Mouse (Mus musculus) bone marrow, adult 2 months (tissue): ENCODE results near the gene Herc3. TPM values are rescaled to one million over a fixed set of nuclear protein-coding genes. Genes with fewer than 3 reads are reported as not detected.

Experiments used
- H3K27ac ChIP-seq: fragments of 200-500 bp; 2 replicates; pipeline ENCODE4 v1.5.1; 2012; ENCODE audit warnings: low read depth, mild to moderate bottlenecking, control low read depth, inconsistent platforms, low read length; ENCODE audit not compliant: control insufficient read depth, poor library complexity, insufficient read depth
- H3K4me1 ChIP-seq: fragments of 200-500 bp; 2 replicates; pipeline ENCODE4 v1.6.1; 2011; ENCODE audit warnings: low read length; ENCODE audit not compliant: control insufficient read depth, insufficient read depth
- H3K4me3 ChIP-seq: fragments of 200-500 bp; replicated peaks from 2 replicates; pipeline ENCODE3; 2011; ENCODE audit warnings: mild to moderate bottlenecking, low read depth, low read length, control low read depth; ENCODE audit not compliant: control insufficient read depth
- CTCF ChIP-seq: fragments of 200-500 bp; IDR thresholded peaks from 2 replicates; pipeline ENCODE4 v1.5.1; 2011; ENCODE audit warnings: low read length, control low read depth; ENCODE audit not compliant: control insufficient read depth, insufficient read depth
- POLR2A ChIP-seq: fragments of 200-500 bp; IDR thresholded peaks from 2 replicates; pipeline ENCODE4 v1.6.1; 2011; ENCODE audit warnings: low read depth, mild to moderate bottlenecking, control low read depth, low read length, borderline replicate concordance; ENCODE audit not compliant: control insufficient read depth
- WGBS: fragments of 180-500 bp; shearing (Covaris S2); methylation state at CpG from one replicate; pipeline ENCODE4 v1.1.7; 2018; 5-methylcytosine and 5-hydroxymethylcytosine counted together
- polyA plus RNA-seq: library from polyadenylated mRNA; stranded (reverse); fragments of >200 nt; gene quantifications from 2 replicates; pipeline ENCODE4 v1.2.4, GENCODE M21; 2011; ENCODE audit warnings: low replicate concordance; ENCODE audit not compliant: missing spikeins, insufficient read depth, insufficient read length

Herc3 gene
- polyA plus RNA-seq, 1 experiment = 12.3 TPM

- Histone ChIP-seq H3K4me1 (no peaks in the 10 kb centered on the region; the same call in 1 of the 2 replicates), H3K27ac (no peak overlapping the region), H3K4me3 (no peak overlapping the region)
- 77% methylated on average over 3 of the region's 3 CpGs for WGBS
- no peak for TF ChIP-seq CTCF
- TF ChIP-seq POLR2A = no peak
These were observed 67.8 kb downstream of the Herc3 start for GRCm38 (mm10) chr6:58899076-58899475.

- WGBS = 83% methylated on average over 7 of the region's 7 CpGs
- Histone ChIP-seq H3K4me1 (no peaks in the 10 kb centered on the region; the same call in 1 of the 2 replicates), H3K4me3 (no peak overlapping the region), H3K27ac (no peak overlapping the region)
- TF ChIP-seq CTCF = no peak
- no peak for TF ChIP-seq POLR2A
These were observed 69.3 kb downstream of the Herc3 start for GRCm38 (mm10) chr6:58900536-58900935.

- H3K4me1 ChIP-seq = no peaks in the 10 kb centered on the region; the same call in 1 of the 2 replicates
- 68% methylated on average over 8 of the region's 8 CpGs for WGBS
- H3K4me3 ChIP-seq = no peak overlapping the region
- H3K27ac ChIP-seq = no peak overlapping the region
- no peak for TF ChIP-seq CTCF
- TF ChIP-seq POLR2A = no peak
These were observed 71.9 kb downstream of the Herc3 start for GRCm38 (mm10) chr6:58903171-58903570.

GRCm38 (mm10) chr6:58904551-58904950 is 73.3 kb downstream of the Herc3 start:
- TF ChIP-seq POLR2A = no peak
- Histone ChIP-seq H3K4me1 (no peaks in the 10 kb centered on the region; the same call in 1 of the 2 replicates), H3K27ac (no peak overlapping the region), H3K4me3 (no peak overlapping the region)
- WGBS = 80% methylated on average over 3 of the region's 3 CpGs

- Histone ChIP-seq H3K4me1 (no peaks in the 10 kb centered on the region; the same call in 1 of the 2 replicates), H3K4me3 (no peak within 1 kb of the TSS), H3K27ac (no peak within 1 kb of the TSS)
- WGBS = 65% methylated on average over 34 of the region's 34 CpGs
- no peak for TF ChIP-seq CTCF
- TF ChIP-seq POLR2A = no peak
These were observed 75.6 kb downstream of the Herc3 start, which contains the start of gene Nap1l5 for GRCm38 (mm10) chr6:58906852-58907261. Nap1l5 (minus strand) TSS chr6:58907076.

- no peak for TF ChIP-seq POLR2A
- no peak for TF ChIP-seq CTCF
- no peak overlapping the region for H3K27ac ChIP-seq
- 91% methylated on average over 8 of the region's 8 CpGs for WGBS
- no peak overlapping the region for H3K4me3 ChIP-seq
- no peaks in the 10 kb centered on the region; the same call in 1 of the 2 replicates for H3K4me1 ChIP-seq
These were observed 76.1 kb downstream of the Herc3 start for GRCm38 (mm10) chr6:58907336-58907735.

GRCm38 (mm10) chr6:58907791-58908190 is 76.5 kb downstream of the Herc3 start:
- Histone ChIP-seq H3K4me3 (no peak overlapping the region), H3K4me1 (no peaks in the 10 kb centered on the region; the same call in 1 of the 2 replicates), H3K27ac (no peak overlapping the region)
- TF ChIP-seq POLR2A (no peak), CTCF (no peak)
- WGBS = 92% methylated on average over 2 of the region's 2 CpGs

GRCm38 (mm10) chr6:58912842-58913241 is 81.6 kb downstream of the Herc3 start:
- no peak for TF ChIP-seq CTCF
- no peak for TF ChIP-seq POLR2A
- no peak overlapping the region for H3K27ac ChIP-seq
- 78% methylated on average over 5 of the region's 5 CpGs for WGBS

GRCm38 (mm10) chr6:58913551-58913950 is 82.3 kb downstream of the Herc3 start:
- Histone ChIP-seq H3K4me3 (no peak overlapping the region), H3K4me1 (peaks cover 6% of the 10 kb centered on the region), H3K27ac (no peak overlapping the region)
- TF ChIP-seq POLR2A (no peak), CTCF (no peak)
- WGBS = 56% methylated on average over 3 of the region's 3 CpGs

More at GRCm38 (mm10) chr6:58912842-58913241, 81.6 kb downstream of the Herc3 start:
- Histone ChIP-seq H3K4me1 (peaks cover 6% of the 10 kb centered on the region), H3K4me3 (no peak overlapping the region)
